Mouse (Mus musculus) intestine, embryonic 15.5 days (tissue): ENCODE measurements at regions not wholly inside any gene's neighbourhood (a gene's known extent, or its start where the extent isn't known, plus 50 kb on each side); places are given as distances from the start of the nearest gene placed in this dataset.

Source experiments
- ATAC-seq: fragments of 200-750 bp; cut with Nextera tagmentation; 2 replicates; pipeline ENCODE4 v1.8.0; 2017; ENCODE audit warnings: moderate TSS enrichment, moderate library complexity
- H3K27ac ChIP-seq: fragments of 300-500 bp; sonication (generic); 2 replicates; pipeline ENCODE4 v1.5.1; 2015; ENCODE audit warnings: mild to moderate bottlenecking, inconsistent platforms
- H3K27me3 ChIP-seq: fragments of 300-500 bp; sonication (generic); replicated peaks from 2 replicates; pipeline ENCODE4 v1.6.1; 2015; ENCODE audit warnings: inconsistent platforms
- H3K36me3 ChIP-seq: fragments of 300-500 bp; sonication (generic); 2 replicates; pipeline ENCODE4 v1.6.1; 2015; ENCODE audit warnings: inconsistent platforms
- H3K4me1 ChIP-seq: fragments of 300-500 bp; sonication (generic); replicated peaks from 2 replicates; pipeline ENCODE4 v1.6.1; 2015; ENCODE audit warnings: inconsistent platforms
- H3K4me2 ChIP-seq: fragments of 300-500 bp; sonication (generic); replicated peaks from 2 replicates; pipeline ENCODE4 v1.6.1; 2015; ENCODE audit warnings: mild to moderate bottlenecking, inconsistent platforms
- H3K4me3 ChIP-seq: fragments of 300-500 bp; sonication (generic); replicated peaks from 2 replicates; pipeline ENCODE4 v1.5.1; 2015; ENCODE audit warnings: inconsistent platforms
- H3K9ac ChIP-seq: fragments of 300-500 bp; sonication (generic); 2 replicates; pipeline ENCODE4 v1.6.1; 2015; ENCODE audit warnings: inconsistent platforms
- H3K9me3 ChIP-seq: fragments of 300-500 bp; sonication (generic); 2 replicates; pipeline ENCODE4 v1.6.1; 2016; ENCODE audit warnings: inconsistent platforms
- WGBS: fragments of 180-500 bp; shearing (Covaris S2); methylation state at CpG from one replicate; pipeline ENCODE4 v1.1.7; 2015; 5-methylcytosine and 5-hydroxymethylcytosine counted together

- Histone ChIP-seq H3K4me3 (no peak overlapping the region), H3K36me3 (no peaks in the 10 kb centered on the region), H3K4me2 (no peak overlapping the region), H3K27ac (no peak overlapping the region), H3K4me1 (no peaks in the 10 kb centered on the region), H3K9ac (no peak overlapping the region), H3K27me3 (no peaks in the 10 kb centered on the region), H3K9me3 (no peaks in the 10 kb centered on the region)
- ATAC-seq, result peak; percentile 15; the same call in 1 of the 2 replicates
- WGBS, result 43% methylated on average over 8 of the region's 8 CpGs
Observed at GRCm38 (mm10) chr13:114237391-114237790, 150.7 kb downstream of the Ndufs4 start.

DNA sequence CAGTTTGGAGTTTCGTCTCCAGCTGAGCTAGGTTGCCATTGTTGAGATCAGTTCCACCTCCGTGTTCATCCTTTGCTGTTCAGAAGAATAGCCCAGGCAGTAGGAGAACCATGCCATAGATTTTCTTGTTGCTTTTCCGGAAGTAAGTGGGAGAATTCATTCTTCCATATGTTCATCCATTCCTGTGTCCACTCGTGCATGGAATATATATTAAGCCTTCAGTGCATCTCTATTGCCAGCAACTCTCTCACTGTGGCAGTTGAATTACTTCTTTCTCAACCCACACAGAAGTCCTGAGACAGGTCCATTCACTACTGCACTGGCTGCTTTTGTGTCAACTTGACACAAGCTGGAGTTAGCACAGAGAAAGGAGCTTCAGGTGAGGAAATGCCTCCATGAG, 152.2 kb downstream of the Ndufs4 start:
- ATAC-seq, result no peak
- Histone ChIP-seq H3K4me2 (no peak overlapping the region), H3K27ac (no peak overlapping the region), H3K4me1 (no peaks in the 10 kb centered on the region), H3K9me3 (no peaks in the 10 kb centered on the region), H3K36me3 (no peaks in the 10 kb centered on the region), H3K27me3 (no peaks in the 10 kb centered on the region), H3K9ac (no peak overlapping the region), H3K4me3 (no peak overlapping the region)
- 85% methylated on average over 4 of the region's 4 CpGs for WGBS

GRCm38 (mm10) chr13:114232203-114232602, 155.9 kb downstream of the Ndufs4 start:
- 90% methylated on average over 3 of the region's 3 CpGs for WGBS
- no peak overlapping the region for H3K4me3 ChIP-seq
- H3K4me1 ChIP-seq, result no peaks in the 10 kb centered on the region
- no peaks in the 10 kb centered on the region for H3K36me3 ChIP-seq
- H3K27ac ChIP-seq, result no peak overlapping the region
- no peak for ATAC-seq
- no peaks in the 10 kb centered on the region for H3K9me3 ChIP-seq
- no peak overlapping the region for H3K9ac ChIP-seq
- H3K27me3 ChIP-seq, result no peaks in the 10 kb centered on the region
- no peak overlapping the region for H3K4me2 ChIP-seq

GRCm38 (mm10) chr13:114230557-114230956, 157.5 kb downstream of the Ndufs4 start:
- Histone ChIP-seq H3K36me3 (no peaks in the 10 kb centered on the region), H3K9ac (no peak overlapping the region), H3K27me3 (no peaks in the 10 kb centered on the region), H3K4me2 (no peak overlapping the region), H3K4me3 (no peak overlapping the region), H3K4me1 (no peaks in the 10 kb centered on the region), H3K9me3 (no peaks in the 10 kb centered on the region), H3K27ac (no peak overlapping the region)
- ATAC-seq, result no peak
- WGBS, result 74% methylated on average over 4 of the region's 4 CpGs

DNA sequence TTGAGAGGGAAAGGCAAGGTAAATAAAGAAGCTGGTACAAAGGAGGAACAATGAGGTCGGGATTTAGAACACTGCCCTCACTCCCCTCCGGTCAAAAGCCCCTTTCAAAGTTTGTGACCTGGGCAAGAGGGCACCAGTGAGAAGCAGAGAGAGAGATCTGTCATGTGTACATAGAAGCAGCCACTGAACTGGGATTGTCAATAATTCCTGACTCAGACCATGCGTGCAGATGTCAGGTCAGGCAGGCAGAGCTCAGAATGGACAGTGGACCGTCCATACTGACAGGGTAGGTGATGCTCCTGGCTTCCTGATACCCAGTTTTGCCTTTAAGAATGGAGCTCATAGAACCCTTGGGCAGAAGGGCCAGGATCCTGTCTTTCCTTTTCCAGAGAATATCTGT, 161.0 kb downstream of the Ndufs4 start:
- H3K9me3 ChIP-seq, result no peaks in the 10 kb centered on the region
- H3K4me3 ChIP-seq, result no peak overlapping the region
- no peak overlapping the region for H3K4me2 ChIP-seq
- no peak for ATAC-seq
- no peaks in the 10 kb centered on the region for H3K4me1 ChIP-seq
- no peaks in the 10 kb centered on the region for H3K36me3 ChIP-seq
- H3K27ac ChIP-seq, result no peak overlapping the region
- H3K9ac ChIP-seq, result no peak overlapping the region
- H3K27me3 ChIP-seq, result no peaks in the 10 kb centered on the region
- 72% methylated on average over 4 of the region's 4 CpGs for whole genome bisulfite sequencing

DNA sequence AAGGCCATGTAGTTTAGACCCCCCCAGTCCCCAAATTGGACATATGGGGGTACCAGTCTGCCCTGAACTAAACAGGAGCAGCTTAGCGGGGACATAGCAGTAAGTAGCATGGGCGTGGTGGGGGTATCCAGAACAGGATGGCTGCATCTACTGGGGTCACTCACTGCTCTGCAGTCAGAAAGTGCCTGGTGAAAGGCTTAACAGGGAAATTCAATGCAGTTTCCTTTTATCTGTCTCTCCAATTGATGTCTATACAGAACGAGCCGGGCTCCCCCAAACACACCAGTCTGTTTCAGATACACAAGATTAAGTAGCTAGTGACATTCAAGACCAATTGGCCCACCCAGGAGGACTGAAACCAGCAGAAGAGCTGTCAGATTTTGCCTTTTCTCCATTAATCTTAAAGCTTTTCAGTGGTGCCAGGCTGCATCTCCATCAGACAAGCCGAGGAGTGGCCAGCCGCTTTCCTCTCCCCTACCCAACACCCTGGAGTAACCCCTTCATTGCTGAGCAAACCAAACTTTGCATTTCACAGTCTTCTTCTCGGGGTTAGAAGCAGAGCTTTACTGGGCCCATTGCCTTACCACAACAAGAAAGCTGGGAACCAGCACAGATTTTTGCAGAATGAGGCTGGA, 161.7 kb downstream of the Ndufs4 start:
- no peaks in the 10 kb centered on the region for H3K36me3 ChIP-seq
- WGBS, result 54% methylated on average over 7 of the region's 7 CpGs

DNA sequence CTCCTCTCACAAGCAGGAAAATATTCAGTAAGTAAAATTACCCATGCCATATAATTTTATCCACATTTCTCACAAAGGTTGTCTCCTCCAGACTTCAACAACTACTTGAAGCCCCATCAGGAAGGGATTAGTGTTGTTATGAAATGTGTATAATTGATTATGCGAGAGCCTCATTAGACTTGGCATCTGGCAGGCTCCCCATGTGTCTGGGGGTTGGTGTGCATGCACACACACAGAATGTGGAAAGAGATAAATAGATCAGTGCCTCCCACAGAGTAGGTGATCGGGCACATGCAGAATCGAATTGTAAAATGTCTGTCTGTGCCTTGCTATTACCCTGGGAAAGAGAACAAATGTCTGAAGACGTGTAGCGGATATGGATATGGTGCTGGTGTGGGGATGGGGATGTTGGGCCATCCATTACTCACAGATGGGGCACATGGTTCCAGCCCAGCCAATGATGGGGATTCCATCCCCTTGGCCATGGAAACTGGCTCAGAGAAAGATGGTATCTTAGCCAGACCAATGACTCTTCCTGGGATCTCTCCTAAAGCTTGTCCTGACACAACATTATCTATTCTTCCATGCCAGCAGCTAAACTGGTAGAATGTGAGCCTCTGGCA, 168.1 kb downstream of the Ndufs4 start:
- 63% methylated on average over 5 of the region's 5 CpGs for WGBS
- no peaks in the 10 kb centered on the region for H3K9me3 ChIP-seq
- no peaks in the 10 kb centered on the region for H3K36me3 ChIP-seq
- H3K9ac ChIP-seq, result no peak overlapping the region
- H3K4me2 ChIP-seq, result no peak overlapping the region
- H3K27ac ChIP-seq, result no peak overlapping the region
- H3K27me3 ChIP-seq, result no peaks in the 10 kb centered on the region
- no peaks in the 10 kb centered on the region for H3K4me1 ChIP-seq
- no peak overlapping the region for H3K4me3 ChIP-seq
- no peak for ATAC-seq

More for the DNA sequence above, 161.7 kb downstream of the Ndufs4 start:
- H3K4me3 ChIP-seq, result no peak overlapping the region
- no peak for ATAC-seq
- H3K4me1 ChIP-seq, result no peaks in the 10 kb centered on the region
- H3K4me2 ChIP-seq, result no peak overlapping the region
- H3K9me3 ChIP-seq, result no peaks in the 10 kb centered on the region
- H3K27me3 ChIP-seq, result no peaks in the 10 kb centered on the region
- H3K9ac ChIP-seq, result no peak overlapping the region
- no peak overlapping the region for H3K27ac ChIP-seq

- no peaks in the 10 kb centered on the region for H3K9me3 ChIP-seq
- no peak overlapping the region for H3K9ac ChIP-seq
- H3K4me3 ChIP-seq, result no peak overlapping the region
- no peak overlapping the region for H3K27ac ChIP-seq
- H3K4me1 ChIP-seq, result no peaks in the 10 kb centered on the region
- 69% methylated on average over 4 of the region's 4 CpGs for WGBS
- H3K4me2 ChIP-seq, result no peak overlapping the region
- no peaks in the 10 kb centered on the region for H3K36me3 ChIP-seq
- ATAC-seq, result no peak
- no peaks in the 10 kb centered on the region for H3K27me3 ChIP-seq
Observed at GRCm38 (mm10) chr13:114215044-114215443, 173.0 kb downstream of the Ndufs4 start.
